Mouse (Mus musculus): ENCODE measurements around the gene Rnh1. TPM values are rescaled to one million over a fixed set of nuclear protein-coding genes. Genes with fewer than 3 reads are reported as not detected.

Rnh1 gene
- polyA plus RNA-seq, 1 experiment, result 251 TPM

- TF ChIP-seq MYOD1 (IDR thresholded peaks at IDR 0.05; ENCODE audit: control insufficient read depth, insufficient read length, low read depth), result no peak
- peaks cover 5% of the 10 kb centered on the region for H3K36me3 ChIP-seq (ENCODE audit: control insufficient read depth, insufficient read depth)
- H3K27me3 ChIP-seq (ENCODE audit: control insufficient read depth, insufficient read depth, insufficient read length), result no peaks in the 10 kb centered on the region
- no peaks in the 10 kb centered on the region for H3K79me3 ChIP-seq (ENCODE audit: low read depth)
- no peaks in the 10 kb centered on the region for H3K79me2 ChIP-seq (ENCODE audit: control insufficient read depth, insufficient read depth)
- H3K4me3 ChIP-seq (ENCODE audit: insufficient read depth, poor library complexity, severe bottlenecking), result no peak overlapping the region
- H3ac ChIP-seq (ENCODE audit: control insufficient read depth, insufficient read length, low read depth), result no peak overlapping the region
Measured at GRCm38 (mm10) chr7:141143861-141144260, 28.8 kb downstream of the Rnh1 start.

- Histone ChIP-seq H3ac (ENCODE audit: control insufficient read depth, insufficient read length, low read depth) (no peak overlapping the region), H3K36me3 (ENCODE audit: control insufficient read depth, insufficient read depth) (peaks cover 5% of the 10 kb centered on the region), H3K4me3 (ENCODE audit: insufficient read depth, poor library complexity, severe bottlenecking) (no peak overlapping the region), H3K79me3 (ENCODE audit: low read depth) (no peaks in the 10 kb centered on the region), H3K27me3 (ENCODE audit: control insufficient read depth, insufficient read depth, insufficient read length) (no peaks in the 10 kb centered on the region), H3K79me2 (ENCODE audit: control insufficient read depth, insufficient read depth) (no peaks in the 10 kb centered on the region)
- TF ChIP-seq CTCF (IDR thresholded peaks at IDR 0.05; ENCODE audit: control insufficient read depth, insufficient read depth, insufficient read length), result peak; percentile 45
- no peak for TF ChIP-seq FOSL1 (IDR thresholded peaks at IDR 0.05; ENCODE audit: insufficient read depth, low read length, poor library complexity, severe bottlenecking)
Measured at GRCm38 (mm10) chr7:141143112-141143511, 29.5 kb downstream of the Rnh1 start.

DNA sequence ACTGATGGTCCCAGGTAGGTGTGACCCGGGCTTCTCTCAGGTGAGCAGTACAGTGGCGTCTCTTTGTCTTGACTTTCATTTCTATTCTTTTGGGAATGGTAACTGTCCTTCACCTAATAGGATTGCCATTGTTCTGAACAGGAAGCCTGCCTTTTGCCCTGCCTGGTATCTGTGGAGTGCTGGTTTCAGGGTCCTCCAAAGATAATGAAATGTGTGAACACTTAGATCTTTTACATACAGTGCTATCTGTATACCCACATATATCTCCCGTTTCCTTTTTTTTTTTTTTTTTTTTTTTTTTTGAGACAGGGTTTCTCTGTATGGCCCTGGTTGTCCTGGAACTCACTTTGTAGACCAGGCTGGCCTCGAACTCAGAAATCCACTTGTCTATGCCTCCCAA lies 31.3 kb downstream of the Rnh1 start:
- Histone ChIP-seq H3K79me3 (ENCODE audit: low read depth) (no peaks in the 10 kb centered on the region), H3K36me3 (ENCODE audit: control insufficient read depth, insufficient read depth) (peaks cover 5% of the 10 kb centered on the region)
- TF ChIP-seq CTCF (IDR thresholded peaks at IDR 0.05; ENCODE audit: control insufficient read depth, insufficient read depth, insufficient read length) (no peak), MYOD1 (IDR thresholded peaks at IDR 0.05; ENCODE audit: control insufficient read depth, insufficient read length, low read depth) (no peak), FOSL1 (IDR thresholded peaks at IDR 0.05; ENCODE audit: insufficient read depth, low read length, poor library complexity, severe bottlenecking) (no peak), CEBPB (IDR thresholded peaks at IDR 0.05; ENCODE audit: low read depth) (no peak), USF1 (IDR thresholded peaks at IDR 0.05; ENCODE audit: low read depth) (no peak), MAX (IDR thresholded peaks at IDR 0.05) (no peak), MYOG (IDR thresholded peaks at IDR 0.05; ENCODE audit: control insufficient read depth, extremely low read depth, insufficient read length) (no peak)

GRCm38 (mm10) chr7:141131904-141132755 lies 40.5 kb downstream of the Rnh1 start:
- H3K36me3 ChIP-seq (ENCODE audit: control insufficient read depth, insufficient read depth), result peaks cover 11% of the 10 kb centered on the region
- peak overlapping the region; percentile 59 for H3K4me3 ChIP-seq (ENCODE audit: insufficient read depth, poor library complexity, severe bottlenecking)
- H3K79me2 ChIP-seq (ENCODE audit: control insufficient read depth, insufficient read depth), result peaks cover 14% of the 10 kb centered on the region
- H3ac ChIP-seq (ENCODE audit: control insufficient read depth, insufficient read length, low read depth), result peak overlapping the region; percentile 90
- no peaks in the 10 kb centered on the region for H3K79me3 ChIP-seq (ENCODE audit: low read depth)
- no peaks in the 10 kb centered on the region for H3K27me3 ChIP-seq (ENCODE audit: control insufficient read depth, insufficient read depth, insufficient read length)
- TF ChIP-seq MAX (IDR thresholded peaks at IDR 0.05) (no peak), FOSL1 (IDR thresholded peaks at IDR 0.05; ENCODE audit: insufficient read depth, low read length, poor library complexity, severe bottlenecking) (no peak), CEBPB (IDR thresholded peaks at IDR 0.05; ENCODE audit: low read depth) (no peak), MYOD1 (IDR thresholded peaks at IDR 0.05; ENCODE audit: control insufficient read depth, insufficient read length, low read depth) (no peak), CTCF (IDR thresholded peaks at IDR 0.05; ENCODE audit: control insufficient read depth, insufficient read depth, insufficient read length) (no peak), MYOG (IDR thresholded peaks at IDR 0.05; ENCODE audit: control insufficient read depth, extremely low read depth, insufficient read length) (no peak), USF1 (IDR thresholded peaks at IDR 0.05; ENCODE audit: low read depth) (no peak)

More for the DNA sequence above, 31.3 kb downstream of the Rnh1 start:
- Histone ChIP-seq H3K79me2 (ENCODE audit: control insufficient read depth, insufficient read depth) (no peaks in the 10 kb centered on the region), H3ac (ENCODE audit: control insufficient read depth, insufficient read length, low read depth) (no peak overlapping the region), H3K27me3 (ENCODE audit: control insufficient read depth, insufficient read depth, insufficient read length) (no peaks in the 10 kb centered on the region), H3K4me3 (ENCODE audit: insufficient read depth, poor library complexity, severe bottlenecking) (no peak overlapping the region)

DNA sequence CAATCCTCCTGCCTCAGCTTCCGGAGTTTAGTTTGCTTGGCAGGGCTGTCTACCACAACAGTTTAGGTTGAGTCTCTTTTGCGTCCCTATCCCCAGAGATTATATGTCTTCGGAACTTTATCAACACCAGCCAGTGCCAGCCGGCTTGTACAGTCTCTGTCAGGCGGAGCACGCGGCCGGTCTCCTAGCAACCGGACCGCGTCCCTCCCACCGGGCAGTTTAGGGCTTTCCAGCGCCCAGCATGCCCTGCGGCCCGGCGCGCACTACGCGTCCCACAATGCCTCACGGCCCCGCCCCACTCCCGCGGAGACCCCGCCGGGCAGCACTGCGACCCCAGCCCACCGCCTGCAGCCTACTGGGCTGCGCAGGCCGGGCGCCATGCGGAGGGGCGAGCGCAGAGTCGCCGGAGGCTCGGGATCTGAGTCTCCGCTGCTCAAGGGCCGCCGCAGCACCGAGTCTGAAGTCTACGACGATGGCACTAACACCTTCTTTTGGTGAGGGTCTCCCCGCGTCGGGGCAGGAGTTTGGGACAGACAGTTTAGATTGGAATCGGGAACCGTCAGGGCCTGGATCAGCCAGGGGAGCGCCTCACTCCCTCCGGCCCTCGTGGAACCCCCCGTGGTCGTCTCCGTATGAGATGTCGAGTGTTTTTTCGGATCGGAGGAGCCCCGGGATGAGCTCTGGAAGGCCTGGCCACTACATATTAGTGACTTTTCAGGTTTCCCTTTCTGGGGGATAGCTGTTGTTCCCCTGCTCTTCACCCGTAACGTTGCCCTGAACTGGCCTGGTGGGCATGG lies 41.4 kb downstream of the Rnh1 start:
- no peaks in the 10 kb centered on the region for H3K79me3 ChIP-seq (ENCODE audit: low read depth)
- TF ChIP-seq USF1 (IDR thresholded peaks at IDR 0.05; ENCODE audit: low read depth) (no peak), MAX (IDR thresholded peaks at IDR 0.05) (peak; percentile 33)
- H3K4me3 ChIP-seq (ENCODE audit: insufficient read depth, poor library complexity, severe bottlenecking), result peak overlapping the region; percentile 59
- peak overlapping the region; percentile 90 for H3ac ChIP-seq (ENCODE audit: control insufficient read depth, insufficient read length, low read depth)
- H3K79me2 ChIP-seq (ENCODE audit: control insufficient read depth, insufficient read depth), result peaks cover 14% of the 10 kb centered on the region
- peaks cover 5% of the 10 kb centered on the region for H3K36me3 ChIP-seq (ENCODE audit: control insufficient read depth, insufficient read depth)
- no peaks in the 10 kb centered on the region for H3K27me3 ChIP-seq (ENCODE audit: control insufficient read depth, insufficient read depth, insufficient read length)

GRCm38 (mm10) chr7:141123517-141123856 lies 49.2 kb downstream of the Rnh1 start:
- H3K27me3 ChIP-seq (ENCODE audit: control insufficient read depth, insufficient read depth, insufficient read length), result no peaks in the 10 kb centered on the region
- H3K36me3 ChIP-seq (ENCODE audit: control insufficient read depth, insufficient read depth), result no peaks in the 10 kb centered on the region
- TF ChIP-seq CTCF (IDR thresholded peaks at IDR 0.05; ENCODE audit: control insufficient read depth, insufficient read depth, insufficient read length) (no peak), MYOG (IDR thresholded peaks at IDR 0.05; ENCODE audit: control insufficient read depth, extremely low read depth, insufficient read length) (no peak), USF1 (IDR thresholded peaks at IDR 0.05; ENCODE audit: low read depth) (no peak), CEBPB (IDR thresholded peaks at IDR 0.05; ENCODE audit: low read depth) (no peak), MAX (IDR thresholded peaks at IDR 0.05) (no peak), MYOD1 (IDR thresholded peaks at IDR 0.05; ENCODE audit: control insufficient read depth, insufficient read length, low read depth) (no peak), FOSL1 (IDR thresholded peaks at IDR 0.05; ENCODE audit: insufficient read depth, low read length, poor library complexity, severe bottlenecking) (no peak)
- no peaks in the 10 kb centered on the region for H3K79me2 ChIP-seq (ENCODE audit: control insufficient read depth, insufficient read depth)
- peak overlapping the region; percentile 33 for H3K4me3 ChIP-seq (ENCODE audit: insufficient read depth, poor library complexity, severe bottlenecking)
- peak overlapping the region; percentile 75 for H3ac ChIP-seq (ENCODE audit: control insufficient read depth, insufficient read length, low read depth)
- H3K79me3 ChIP-seq (ENCODE audit: low read depth), result no peaks in the 10 kb centered on the region

Data from C2C12 (cell line).